7 mouse cellular contexts compared by ENCODE assay signal in the genomic region with DNA sequence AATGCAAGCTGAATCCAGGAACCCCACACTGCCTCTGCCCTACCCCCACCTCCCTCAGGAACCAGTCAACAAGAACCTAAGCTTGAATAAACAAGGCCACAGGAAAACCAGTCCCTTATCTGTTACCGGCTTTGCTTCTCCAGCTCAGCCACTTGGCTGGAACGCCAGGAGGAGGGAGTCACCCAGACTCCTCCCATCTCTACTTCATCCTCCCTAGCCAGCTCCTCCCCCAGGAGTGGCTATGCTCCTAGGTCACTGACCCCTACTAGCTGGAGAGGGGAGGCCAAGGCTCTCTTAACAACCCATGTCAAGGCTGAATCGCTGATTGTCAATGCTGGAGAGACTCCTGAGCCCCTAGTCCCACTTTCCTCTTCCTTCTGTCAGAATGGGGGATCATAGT. TPM values are rescaled to one million over a fixed set of nuclear protein-coding genes. Genes with fewer than 3 reads are reported as not detected.
DNase-seq lines count a peak whose midpoint lies in the region; ATAC-seq and TF ChIP-seq lines count a peak whose summit lies in the region.

No protein-coding gene starts in this region.

- no peak for TF ChIP-seq CTCF in forebrain, postnatal 0 days (IDR thresholded peaks at IDR 0.05; ENCODE audit: low read depth)

- peak; percentile 82 for ATAC-seq in heart, embryonic 14.5 days (ENCODE audit: insufficient number of reproducible peaks, insufficient read depth, low FRiP score, low read depth)
- ATAC-seq in megakaryocyte-erythroid progenitor cell, adult 5-6 weeks (replicated peaks; ENCODE audit: low FRiP score, low TSS enrichment, poor library complexity, severe bottlenecking), result peak; percentile 78
- ATAC-seq in forebrain, postnatal 0 days, result no peak

- WGBS in heart, embryonic 14.5 days, result 2% methylated on average over 3 of the region's 3 CpGs
- 39% methylated on average over 3 of the region's 3 CpGs for WGBS in forebrain, postnatal 0 days

- peak; percentile 87 for DNase-seq in adrenal gland, adult 8-10 months
- DNase-seq in embryo, embryonic 10 days (ENCODE audit: low spot score), result peak; percentile 84
- DNase-seq in kidney, postnatal 25 days, result peak; percentile 78 to 89
- DNase-seq in frontal cortex, postnatal 25 days (ENCODE audit: low spot score in 2 of 2), result no peak
- DNase-seq in forebrain, postnatal 0 days, result no peak

- peak overlapping the region; percentile 7; the same call in 1 of the 2 replicates for H3K4me2 ChIP-seq in heart, embryonic 14.5 days (ENCODE audit: low read length)
- H3K4me2 ChIP-seq in forebrain, postnatal 0 days (ENCODE audit: low read depth), result no peak overlapping the region

- no peak overlapping the region for H3K4me3 ChIP-seq in heart, embryonic 14.5 days (ENCODE audit: control insufficient read depth in 1 of 2, insufficient read depth in 1 of 2, low read depth in 1 of 2, low read length in 2 of 2)
- H3K4me3 ChIP-seq in forebrain, postnatal 0 days (ENCODE audit: low read depth, low read length), result no peak overlapping the region

- H3K9ac ChIP-seq in heart, embryonic 14.5 days (ENCODE audit: low read length), result peak overlapping the region; percentile 45
- no peak overlapping the region for H3K9ac ChIP-seq in forebrain, postnatal 0 days

- no peaks in the 10 kb centered on the region for H3K27me3 ChIP-seq in heart, embryonic 14.5 days (ENCODE audit: control insufficient read depth, insufficient read depth, low read length)
- no peaks in the 10 kb centered on the region for H3K27me3 ChIP-seq in forebrain, postnatal 0 days (ENCODE audit: insufficient read depth, low read length)

- peaks cover 26 to 29% of the 10 kb centered on the region in 2 experiments for H3K4me1 ChIP-seq in heart, embryonic 14.5 days (ENCODE audit: control insufficient read depth in 2 of 2, insufficient read depth in 2 of 2, low read length in 2 of 2)
- no peaks in the 10 kb centered on the region for H3K4me1 ChIP-seq in forebrain, postnatal 0 days (ENCODE audit: insufficient read depth)

- no peaks in the 10 kb centered on the region for H3K36me3 ChIP-seq in heart, embryonic 14.5 days (ENCODE audit: control insufficient read depth, insufficient read depth, low read length)
- H3K36me3 ChIP-seq in forebrain, postnatal 0 days (ENCODE audit: insufficient read depth), result no peaks in the 10 kb centered on the region

- H3K9me3 ChIP-seq in heart, embryonic 14.5 days (ENCODE audit: control insufficient read depth, low read length), result no peaks in the 10 kb centered on the region
- H3K9me3 ChIP-seq in forebrain, postnatal 0 days (ENCODE audit: low read length), result no peaks in the 10 kb centered on the region

- peak overlapping the region; percentile 88 to 97 for H3K27ac ChIP-seq in heart, embryonic 14.5 days (replicated peaks in 1 of 2; ENCODE audit: control insufficient read depth in 1 of 2, insufficient read depth in 1 of 2, low read depth in 2 of 2, low read length in 2 of 2)
- H3K27ac ChIP-seq in forebrain, postnatal 0 days (ENCODE audit: low read depth, low read length), result no peak overlapping the region

RNA-seq across cellular contexts. Expression of a gene that starts 28.9 kb away (rescaled TPM):
- 100 to 1,000 TPM; 257 to 328 (median 289) TPM for total RNA-seq in adrenal gland, adult 8-10 months (2022)
- polyA plus RNA-seq in heart, embryonic 14.5 days (2014; fragmentation: Nextera tagmentation; extraction: Ambion mirVana), result 103 and 125 TPM in 2 replicates
- 76.1 and 121 TPM in 2 replicates for total RNA-seq in megakaryocyte-erythroid progenitor cell, adult 5-6 weeks (2014; fragmentation: Nextera tagmentation)
- total RNA-seq in megakaryocyte-erythroid progenitor cell, adult 5-6 weeks (2017), result 12.4 and 18.5 TPM in 2 replicates
- 15.3 and 24.1 TPM in 2 replicates for total RNA-seq in forebrain, postnatal 0 days (2014; rRNA removed)
- polyA plus RNA-seq in forebrain, postnatal 0 days (2015; fragmentation: Nextera tagmentation; extraction: Ambion mirVana), result 37.0 and 43.8 TPM in 2 replicates

Comparison
In these comparisons a context has a peak if more than half of its experiments do, and no peak if none do; other contexts are left out.
1. DNase-seq: peak in adrenal gland, adult 8-10 months (single experiment), embryo, embryonic 10 days (single experiment) and kidney, postnatal 25 days (2 of 2); none in frontal cortex, postnatal 25 days (0 of 2) and forebrain, postnatal 0 days (single experiment).